Mouse (Mus musculus) right cerebral cortex, postnatal 10 days (tissue): ENCODE data around the gene Plekhg2.
A peak's percentile ranks its signal among the peaks of the same experiment; 100 is the strongest.

Source experiments
- DNase-seq, 2 experiments: peaks; one replicate each; pipeline ENCODE4 v3.0.0; 2021; ENCODE audit warnings: low spot score in 2 of 2

Gene Plekhg2

DNA sequence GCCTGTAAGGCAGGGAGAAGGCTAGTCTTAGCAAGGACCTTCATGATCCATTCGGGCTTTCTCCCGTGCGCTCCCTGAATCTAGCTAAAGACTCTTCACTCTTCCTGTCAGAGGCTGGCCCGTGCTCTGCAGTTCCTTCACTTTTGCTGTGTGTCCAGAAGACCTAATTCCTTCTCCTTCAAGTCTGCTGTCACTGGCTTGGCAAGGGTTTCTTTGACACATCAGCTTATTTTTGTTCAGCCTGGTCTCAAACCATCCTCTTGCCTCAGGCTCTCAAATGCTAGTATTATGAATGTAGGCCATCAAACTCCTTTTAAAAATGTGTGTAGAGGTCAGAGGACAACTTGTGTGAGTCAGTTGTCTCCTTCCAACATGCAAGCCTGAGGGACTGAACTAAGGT is 11.2 kb upstream of the Plekhg2 start:
- DNase-seq = no peak

DNA sequence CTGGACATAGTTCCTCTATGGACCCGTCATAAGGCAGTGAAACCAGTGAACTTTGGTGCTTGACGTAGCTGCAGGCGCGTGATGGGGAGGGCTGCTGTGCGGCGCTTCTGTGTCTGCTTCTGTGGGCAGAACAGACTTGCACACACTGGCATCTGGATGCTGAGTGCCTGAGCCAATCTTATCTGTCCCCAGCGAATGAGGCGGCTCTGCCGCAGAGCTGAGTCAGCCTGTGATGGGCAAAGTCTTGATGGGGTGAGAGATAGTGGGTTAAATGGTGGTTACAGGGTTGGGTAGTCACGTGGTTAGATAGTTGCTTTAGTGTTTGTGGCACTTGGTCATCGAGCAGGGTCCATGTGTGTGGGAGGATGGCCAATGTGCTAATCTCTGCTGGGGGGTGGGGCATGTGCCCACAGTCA is 10.6 kb upstream of the Plekhg2 start:
- peak; percentile 65 to 78 for DNase-seq

GRCm38 (mm10) chr7:28382347-28382951 is 10.1 kb upstream of the Plekhg2 start:
- DNase-seq = no peak

- peak; percentile 75 for DNase-seq
Observed at GRCm38 (mm10) chr7:28381938-28382337, 9.5 kb upstream of the Plekhg2 start.

DNA sequence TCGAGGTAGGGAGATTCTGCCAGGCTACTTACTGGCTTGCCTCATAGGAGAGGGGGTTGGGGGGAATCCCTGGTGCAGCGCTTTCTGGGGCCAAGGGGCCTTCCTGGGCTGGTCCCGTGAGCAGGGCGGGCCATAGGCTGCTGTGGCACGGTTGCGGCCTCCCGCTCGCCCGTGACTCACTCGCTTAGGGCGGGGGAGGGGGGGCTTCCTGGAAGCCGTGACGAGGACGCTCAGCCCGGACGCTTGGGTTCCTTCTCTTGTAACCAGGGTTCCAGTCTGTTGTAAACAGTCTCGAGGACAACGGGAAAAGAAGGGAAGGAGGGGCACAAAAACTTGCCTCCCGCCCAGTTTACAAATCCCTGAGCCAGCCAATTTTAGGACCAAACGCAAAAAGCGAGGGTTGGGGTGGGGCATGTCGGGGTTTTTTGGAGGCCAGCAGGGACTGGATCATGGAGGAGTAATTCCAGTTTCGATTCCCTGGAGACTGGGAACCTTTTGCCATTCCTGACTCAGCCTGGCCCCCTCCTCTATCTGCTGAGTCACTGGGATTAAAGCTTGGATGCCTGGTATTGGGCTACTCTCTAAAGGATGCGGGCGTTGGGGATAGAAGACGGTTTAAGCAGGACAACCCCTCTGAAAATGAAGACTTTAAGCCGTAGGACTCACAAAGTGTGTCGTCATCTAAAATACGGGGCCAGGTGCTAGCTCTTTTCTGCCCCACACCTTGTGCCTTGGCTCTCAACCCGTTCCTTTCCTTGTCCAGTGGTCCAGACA is 8.8 kb upstream of the Plekhg2 start:
- DNase-seq = no peak

GRCm38 (mm10) chr7:28380237-28381016 is 8.0 kb upstream of the Plekhg2 start, which contains the start of gene Zfp36:
TSS of gene Zfp36 (minus strand) at chr7:28380253.
- no peak for DNase-seq

GRCm38 (mm10) chr7:28378769-28379651 is 6.6 kb upstream of the Plekhg2 start:
- peak; percentile 88 to 90 for DNase-seq

- DNase-seq = no peak
Observed at GRCm38 (mm10) chr7:28378066-28378690, 5.8 kb upstream of the Plekhg2 start.

- no peak for DNase-seq
Observed at GRCm38 (mm10) chr7:28377190-28378065, 5.0 kb upstream of the Plekhg2 start.

DNA sequence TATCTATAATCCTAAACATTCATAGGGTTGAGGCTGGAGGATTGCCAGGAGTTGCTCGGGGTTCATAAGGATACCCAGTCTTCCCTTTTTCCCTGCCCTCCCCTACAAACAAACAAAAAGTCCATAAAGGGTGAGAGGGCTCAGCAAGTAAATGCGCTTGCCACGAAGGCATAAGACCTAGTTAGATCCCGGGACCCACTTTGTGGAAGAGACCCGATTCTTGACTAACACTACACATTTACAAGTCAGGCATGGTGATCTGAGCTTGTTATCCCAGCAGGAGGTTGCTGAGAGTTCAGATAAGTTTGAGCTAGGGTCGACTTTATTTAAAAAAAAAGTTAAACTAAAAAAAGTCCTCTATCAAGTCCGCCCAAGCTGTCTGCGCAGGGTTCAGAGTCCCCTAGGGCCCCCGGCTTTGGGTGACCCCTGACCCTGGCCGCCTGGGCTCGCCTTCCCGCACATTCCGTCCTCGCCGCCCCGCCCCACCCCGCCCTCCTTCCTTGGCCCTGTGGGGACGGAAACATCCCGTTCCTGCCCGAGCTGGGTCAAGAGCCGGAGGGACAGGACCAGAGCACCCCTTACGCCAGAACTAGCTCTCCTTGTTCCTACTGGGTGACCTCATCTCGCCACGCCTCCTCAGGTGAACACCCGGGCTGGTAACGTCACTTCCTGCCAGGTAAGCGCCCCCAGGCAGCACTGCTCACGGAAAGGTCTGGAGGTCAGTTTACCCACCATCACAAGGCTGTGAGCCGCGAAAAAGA is 3.8 kb upstream of the Plekhg2 start:
- no peak for DNase-seq

DNA sequence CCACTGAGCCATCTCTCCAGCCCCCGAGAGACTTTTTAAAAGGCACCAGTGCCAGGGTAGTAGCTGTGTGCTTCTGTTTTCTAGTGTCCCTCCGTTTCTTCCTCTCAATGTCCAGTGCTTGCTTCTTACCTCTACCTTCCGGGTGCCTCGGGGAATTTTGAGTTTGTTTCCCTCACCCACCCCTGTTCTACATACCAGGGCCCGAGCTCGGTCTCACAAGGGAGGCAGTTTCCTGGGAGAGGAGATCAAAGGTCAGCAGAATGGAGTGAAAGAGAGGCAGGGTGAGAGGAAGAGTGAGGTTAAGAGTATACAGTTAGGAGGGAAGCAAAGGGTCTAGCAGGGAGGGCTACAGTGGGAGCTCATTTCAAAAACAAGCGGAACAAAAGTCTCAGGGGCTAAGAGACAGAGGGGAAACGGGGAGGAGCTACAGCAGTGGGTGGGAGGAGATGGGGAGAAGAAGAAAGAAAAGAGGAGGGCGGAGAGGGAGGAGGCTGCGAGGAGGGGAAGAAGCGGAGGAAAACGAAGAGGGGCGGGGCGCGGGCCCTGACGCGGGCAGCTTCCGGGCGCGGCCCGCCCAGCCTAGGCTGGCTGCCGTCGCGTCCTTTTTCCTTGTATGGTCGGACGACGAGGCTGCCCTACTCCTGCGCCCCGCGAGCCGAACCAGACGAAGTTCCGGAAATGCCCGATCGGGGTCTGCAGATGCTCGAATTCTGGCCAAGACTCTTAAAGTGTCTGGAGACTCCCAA is 3.0 kb upstream of the Plekhg2 start:
- DNase-seq = peak; percentile 87 to 88

DNA sequence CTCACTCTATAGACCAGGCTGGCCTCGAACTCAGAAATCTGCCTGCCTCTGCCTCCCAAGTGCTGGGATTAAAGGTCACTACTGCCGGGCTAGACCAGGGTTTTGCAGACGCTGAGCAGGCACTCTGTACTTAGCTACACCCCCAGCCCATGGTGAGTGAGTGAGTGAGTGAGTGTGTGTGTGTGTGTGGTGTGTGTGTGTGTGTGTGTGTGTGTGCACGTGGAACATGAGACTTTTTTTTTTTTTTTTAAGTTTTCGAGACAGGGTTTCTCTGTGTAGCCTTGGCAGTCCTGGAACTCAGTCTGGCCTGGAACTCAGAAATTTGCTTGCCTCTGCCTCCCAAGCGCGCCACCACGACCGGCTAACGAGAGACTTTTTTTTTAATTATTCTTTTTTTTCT is 2.2 kb upstream of the Plekhg2 start:
- no peak for DNase-seq

- DNase-seq = no peak
Observed at GRCm38 (mm10) chr7:28373891-28374495, 1.6 kb upstream of the Plekhg2 start.

- DNase-seq = peak; percentile 80 to 84
Observed at GRCm38 (mm10) chr7:28373131-28373581, 757 bp upstream of the Plekhg2 start.

GRCm38 (mm10) chr7:28371514-28371989 is 847 bp downstream of the Plekhg2 start:
- DNase-seq = no peak

- no peak for DNase-seq
Observed at GRCm38 (mm10) chr7:28370977-28371513, 1.4 kb downstream of the Plekhg2 start.

DNA sequence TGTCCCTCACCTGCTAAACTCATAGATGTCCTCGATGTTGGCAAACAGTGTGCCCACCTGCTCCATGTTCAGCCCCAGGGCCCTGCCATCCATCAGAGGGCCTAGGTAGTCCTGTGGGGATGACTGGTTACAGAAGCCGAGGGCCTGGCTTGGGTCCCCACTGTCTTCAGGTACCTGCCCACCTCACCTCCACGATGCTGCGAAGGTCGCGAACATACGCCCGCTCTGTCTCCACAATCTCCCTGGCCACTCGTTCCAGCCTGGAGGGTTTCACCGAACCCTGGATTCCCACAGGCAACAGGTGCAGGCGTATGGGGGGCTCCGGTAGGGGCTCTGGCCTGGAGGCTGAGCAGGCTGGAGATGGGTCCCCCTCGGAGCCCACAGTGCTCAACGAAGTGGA is 2.3 kb downstream of the Plekhg2 start:
- no peak for DNase-seq
